Mouse (Mus musculus) splenic B cell, adult 2 months (primary cell): ENCODE measurements around the gene 2610028H24Rik.

Source experiments
- DNase-seq: peaks from one replicate; pipeline ENCODE4 v3.0.0-alpha.2; 2011; ENCODE audit warnings: low read depth, low spot score
- H3K27me3 ChIP-seq: 2 replicates; pipeline ENCODE4 v1.6.1; 2012; ENCODE audit warnings: mild to moderate bottlenecking, low read length, moderate library complexity, mixed read lengths; ENCODE audit not compliant: control insufficient read depth, poor library complexity, insufficient read depth, severe bottlenecking
- H3K36me3 ChIP-seq: 2 replicates; pipeline ENCODE4 v1.6.1; 2012; ENCODE audit warnings: mild to moderate bottlenecking, low read length, moderate library complexity, mixed read lengths; ENCODE audit not compliant: control insufficient read depth, poor library complexity, insufficient read depth, severe bottlenecking

2610028H24Rik gene

GRCm38 (mm10) chr10:76448851-76449250 is at the start of gene 2610028H24Rik:
TSS of gene 2610028H24Rik (plus strand) at chr10:76449081.
- Histone ChIP-seq H3K27me3 (no peaks in the 10 kb centered on the region), H3K36me3 (no peaks in the 10 kb centered on the region)
- DNase-seq: no peak

- H3K27me3 ChIP-seq: no peaks in the 10 kb centered on the region
- DNase-seq: no peak
- peaks cover 13% of the 10 kb centered on the region for H3K36me3 ChIP-seq
Observed at GRCm38 (mm10) chr10:76408520-76408919, 40.4 kb upstream of the 2610028H24Rik start.

GRCm38 (mm10) chr10:76416811-76417210 is 32.1 kb upstream of the 2610028H24Rik start:
- Histone ChIP-seq H3K36me3 (peaks cover 5% of the 10 kb centered on the region), H3K27me3 (no peaks in the 10 kb centered on the region)
- DNase-seq: no peak

- H3K27me3 ChIP-seq: no peaks in the 10 kb centered on the region
- no peak for DNase-seq
- peaks cover 14% of the 10 kb centered on the region for H3K36me3 ChIP-seq
Observed at GRCm38 (mm10) chr10:76425674-76426073, 23.2 kb upstream of the 2610028H24Rik start.

GRCm38 (mm10) chr10:76433925-76434324 is 15.0 kb upstream of the 2610028H24Rik start:
- H3K36me3 ChIP-seq: peaks cover 20% of the 10 kb centered on the region
- H3K27me3 ChIP-seq: no peaks in the 10 kb centered on the region
- no peak for DNase-seq

GRCm38 (mm10) chr10:76439107-76439890 is 9.6 kb upstream of the 2610028H24Rik start:
- no peaks in the 10 kb centered on the region for H3K27me3 ChIP-seq
- H3K36me3 ChIP-seq: peaks cover 7% of the 10 kb centered on the region; the same call in 1 of the 2 replicates

GRCm38 (mm10) chr10:76440281-76440680 is 8.6 kb upstream of the 2610028H24Rik start, which contains the start of gene AC141477.1:
TSS of gene AC141477.1 (minus strand) at chr10:76440444.
- no peaks in the 10 kb centered on the region for H3K27me3 ChIP-seq
- H3K36me3 ChIP-seq: peaks cover 3% of the 10 kb centered on the region; the same call in 1 of the 2 replicates
- no peak for DNase-seq

More at GRCm38 (mm10) chr10:76439107-76439890, 9.6 kb upstream of the 2610028H24Rik start:
- no peak for DNase-seq

- Histone ChIP-seq H3K36me3 (peaks cover 2% of the 10 kb centered on the region; the same call in 1 of the 2 replicates), H3K27me3 (no peaks in the 10 kb centered on the region)
- peak; percentile 98 for DNase-seq
Observed at GRCm38 (mm10) chr10:76442178-76443088, 6.4 kb upstream of the 2610028H24Rik start, which contains the start of gene Pcnt. TSS of gene Pcnt (minus strand) at chr10:76442786.

GRCm38 (mm10) chr10:76445996-76446681 is 2.7 kb upstream of the 2610028H24Rik start:
- H3K27me3 ChIP-seq: no peaks in the 10 kb centered on the region
- no peaks in the 10 kb centered on the region for H3K36me3 ChIP-seq
- DNase-seq: no peak

GRCm38 (mm10) chr10:76447406-76448229 is 1.3 kb upstream of the 2610028H24Rik start:
- Histone ChIP-seq H3K27me3 (no peaks in the 10 kb centered on the region), H3K36me3 (no peaks in the 10 kb centered on the region)
- no peak for DNase-seq

- Histone ChIP-seq H3K36me3 (no peaks in the 10 kb centered on the region), H3K27me3 (no peaks in the 10 kb centered on the region)
- DNase-seq: peak; percentile 63
Observed at GRCm38 (mm10) chr10:76455289-76455688, 6.4 kb downstream of the 2610028H24Rik start.

GRCm38 (mm10) chr10:76461255-76461654 is 12.4 kb downstream of the 2610028H24Rik start:
- DNase-seq: no peak
- Histone ChIP-seq H3K36me3 (0 out of 2 replicates have a peak, but pooled peaks cover 1% of the 10 kb centered on the region), H3K27me3 (no peaks in the 10 kb centered on the region)

- no peak for DNase-seq
- Histone ChIP-seq H3K36me3 (0 out of 2 replicates have a peak, but pooled peaks cover 1% of the 10 kb centered on the region), H3K27me3 (no peaks in the 10 kb centered on the region)
Observed at GRCm38 (mm10) chr10:76462312-76462711, 13.4 kb downstream of the 2610028H24Rik start.
